Mouse (Mus musculus) embryonic facial prominence, embryonic 15.5 days (tissue): ENCODE measurements around the gene Serpine3. TPM values are rescaled to one million over a fixed set of nuclear protein-coding genes. Genes with fewer than 3 reads are reported as not detected.

Source experiments
- ATAC-seq: fragments of 200-750 bp; cut with Nextera tagmentation; 2 replicates; pipeline ENCODE4 v1.8.0; 2017; ENCODE audit warnings: low read depth, moderate TSS enrichment; ENCODE audit not compliant: insufficient number of reproducible peaks, low FRiP score, low TSS enrichment
- H3K27ac ChIP-seq: fragments of 300-500 bp; sonication (generic); replicated peaks from 2 replicates; pipeline ENCODE4 v1.5.1; 2015; ENCODE audit warnings: mild to moderate bottlenecking, inconsistent platforms
- H3K27me3 ChIP-seq: fragments of 300-500 bp; sonication (generic); 2 replicates; pipeline ENCODE4 v1.6.1; 2015; ENCODE audit warnings: inconsistent platforms
- H3K36me3 ChIP-seq: fragments of 300-500 bp; sonication (generic); 2 replicates; pipeline ENCODE4 v1.6.1; 2015; ENCODE audit warnings: mild to moderate bottlenecking, inconsistent platforms
- H3K4me1 ChIP-seq: fragments of 300-500 bp; sonication (generic); 2 replicates; pipeline ENCODE4 v1.6.1; 2015; ENCODE audit warnings: inconsistent platforms
- H3K4me2 ChIP-seq: fragments of 300-500 bp; sonication (generic); replicated peaks from 2 replicates; pipeline ENCODE4 v1.6.1; 2015; ENCODE audit warnings: mild to moderate bottlenecking, inconsistent platforms
- H3K4me3 ChIP-seq: fragments of 300-500 bp; sonication (generic); replicated peaks from 2 replicates; pipeline ENCODE4 v1.5.1; 2015; ENCODE audit warnings: mild to moderate bottlenecking, inconsistent platforms
- H3K9ac ChIP-seq: fragments of 300-500 bp; sonication (generic); 2 replicates; pipeline ENCODE4 v1.6.1; 2015; ENCODE audit warnings: inconsistent platforms
- H3K9me3 ChIP-seq: fragments of 300-500 bp; sonication (generic); replicated peaks from 2 replicates; pipeline ENCODE4 v1.6.1; 2016; ENCODE audit warnings: inconsistent platforms
- WGBS: fragments of 180-500 bp; shearing (Covaris S2); methylation state at CpG from one replicate; pipeline ENCODE4 v1.1.7; 2015; 5-methylcytosine and 5-hydroxymethylcytosine counted together
- polyA plus RNA-seq: library from polyadenylated mRNA; unstranded; fragments of >200 nt; fragmentation: Nextera tagmentation; extraction: Ambion mirVana; gene quantifications from 2 replicates; pipeline ENCODE4 v1.2.1, GENCODE M21; 2015

Serpine3 gene
- polyA plus RNA-seq, 1 experiment from 2014 or later: not detected

DNA sequence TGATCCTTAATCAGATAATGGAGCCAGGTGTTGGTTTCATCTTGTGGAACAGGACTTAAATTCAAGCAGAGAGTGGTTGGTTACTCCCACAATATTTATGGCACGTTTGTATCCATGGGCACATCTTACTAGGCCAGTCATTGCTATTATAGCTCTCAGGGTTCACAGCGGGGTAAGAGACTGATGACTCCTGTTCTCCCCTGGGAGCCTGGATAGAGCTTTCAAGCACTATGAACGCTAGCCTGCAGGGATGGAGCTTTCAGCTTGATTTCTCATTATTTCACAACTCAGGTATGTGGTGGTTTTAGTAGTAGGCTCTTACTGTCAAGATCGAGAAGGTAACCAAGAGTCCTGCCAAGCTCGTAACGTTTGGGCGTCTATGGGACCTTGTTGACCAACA, 7.5 kb upstream of the Serpine3 start:
- Histone ChIP-seq H3K27me3 (no peaks in the 10 kb centered on the region), H3K36me3 (no peaks in the 10 kb centered on the region), H3K4me2 (no peak overlapping the region), H3K9ac (no peak overlapping the region), H3K9me3 (no peaks in the 10 kb centered on the region), H3K4me3 (no peak overlapping the region), H3K4me1 (no peaks in the 10 kb centered on the region), H3K27ac (no peak overlapping the region)
- no peak for ATAC-seq
- WGBS: 80% methylated on average over 7 of the region's 7 CpGs

DNA sequence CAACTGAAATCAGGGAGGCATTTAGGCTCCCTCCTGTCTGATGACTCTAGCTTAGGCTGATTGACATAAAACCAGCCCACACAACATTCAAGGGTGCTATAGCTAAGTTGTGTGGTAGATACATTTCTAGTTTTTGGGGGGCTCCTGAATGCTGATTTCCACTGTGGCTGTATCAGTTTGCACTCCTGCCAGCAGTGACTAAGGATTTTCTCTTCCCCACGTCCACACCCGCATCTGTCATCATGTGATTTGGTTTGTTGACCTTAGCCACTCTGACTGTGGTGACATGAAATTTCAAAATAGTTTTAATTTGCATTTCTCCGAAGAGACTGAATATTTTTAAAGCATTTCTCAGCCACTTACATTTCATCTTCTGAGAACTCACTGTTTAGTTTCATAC, 6.0 kb upstream of the Serpine3 start:
- H3K4me3 ChIP-seq: no peak overlapping the region
- no peaks in the 10 kb centered on the region for H3K27me3 ChIP-seq
- no peaks in the 10 kb centered on the region for H3K36me3 ChIP-seq
- H3K4me1 ChIP-seq: no peaks in the 10 kb centered on the region
- no peak overlapping the region for H3K4me2 ChIP-seq
- H3K9me3 ChIP-seq: no peaks in the 10 kb centered on the region
- H3K27ac ChIP-seq: no peak overlapping the region
- ATAC-seq: no peak
- 56% methylated on average over 3 of the region's 3 CpGs for WGBS
- H3K9ac ChIP-seq: no peak overlapping the region

DNA sequence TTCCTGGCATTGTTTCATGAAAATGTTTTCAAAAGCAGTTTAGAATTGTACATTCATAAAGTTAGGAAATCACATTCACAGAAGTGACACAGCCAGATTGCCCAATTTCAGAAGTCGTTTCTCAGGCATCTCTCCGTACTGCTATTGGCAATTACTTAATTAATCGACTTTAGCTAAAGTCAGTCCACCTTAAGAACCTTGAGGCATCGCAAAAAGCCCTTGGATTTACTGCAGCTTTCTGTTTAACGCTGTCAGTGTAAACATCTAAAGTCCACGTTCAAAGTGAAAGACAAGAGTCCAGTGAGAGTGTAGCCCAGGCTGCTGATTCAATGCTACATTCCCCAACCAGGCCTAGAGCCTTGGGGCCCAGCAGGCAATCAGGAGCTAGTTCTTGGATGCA, 1.1 kb upstream of the Serpine3 start:
- Histone ChIP-seq H3K4me1 (no peaks in the 10 kb centered on the region), H3K36me3 (no peaks in the 10 kb centered on the region), H3K27me3 (no peaks in the 10 kb centered on the region), H3K4me2 (no peak overlapping the region), H3K4me3 (no peak overlapping the region), H3K9ac (no peak overlapping the region), H3K9me3 (no peaks in the 10 kb centered on the region), H3K27ac (no peak overlapping the region)
- ATAC-seq: no peak
- whole genome bisulfite sequencing: 66% methylated on average over 6 of the region's 6 CpGs

DNA sequence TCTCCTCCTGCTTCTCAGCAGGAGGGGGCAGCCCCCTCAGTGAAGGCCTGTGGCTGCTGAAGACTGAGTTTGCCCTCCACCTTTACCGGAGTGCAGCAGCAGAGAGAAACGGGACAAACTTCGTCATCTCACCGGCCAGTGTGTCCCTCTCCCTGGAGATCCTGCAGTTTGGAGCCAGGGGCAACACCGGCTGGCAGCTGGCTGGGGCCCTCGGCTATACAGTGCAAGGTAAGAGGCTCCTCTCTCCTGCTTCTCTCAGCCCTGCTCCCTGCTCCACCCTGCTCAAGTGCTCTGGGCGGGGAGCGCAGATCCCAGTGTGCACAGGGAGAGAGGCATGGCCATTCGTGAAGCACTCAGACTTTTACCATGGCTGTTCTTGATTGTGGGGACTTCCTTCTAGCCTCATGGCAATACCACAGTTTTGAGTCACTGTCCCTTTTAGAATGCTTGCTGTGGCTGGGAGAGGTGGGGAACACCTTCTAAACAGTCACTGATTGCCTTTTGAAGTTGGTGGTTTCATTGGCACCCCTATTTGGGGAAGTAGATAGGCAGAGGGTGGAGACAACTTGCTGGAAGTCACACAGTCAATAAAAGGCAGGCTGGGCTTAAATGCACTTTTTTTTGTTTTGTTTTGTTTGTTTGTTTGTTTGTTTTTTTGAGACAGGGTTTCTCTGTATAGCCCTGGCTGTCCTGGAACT, 1.7 kb downstream of the Serpine3 start:
- Histone ChIP-seq H3K27ac (no peak overlapping the region), H3K4me2 (no peak overlapping the region), H3K4me3 (no peak overlapping the region), H3K4me1 (no peaks in the 10 kb centered on the region), H3K9me3 (no peaks in the 10 kb centered on the region), H3K9ac (no peak overlapping the region), H3K36me3 (no peaks in the 10 kb centered on the region), H3K27me3 (no peaks in the 10 kb centered on the region)
- no peak for ATAC-seq
- WGBS: 44% methylated on average over 9 of the region's 9 CpGs

DNA sequence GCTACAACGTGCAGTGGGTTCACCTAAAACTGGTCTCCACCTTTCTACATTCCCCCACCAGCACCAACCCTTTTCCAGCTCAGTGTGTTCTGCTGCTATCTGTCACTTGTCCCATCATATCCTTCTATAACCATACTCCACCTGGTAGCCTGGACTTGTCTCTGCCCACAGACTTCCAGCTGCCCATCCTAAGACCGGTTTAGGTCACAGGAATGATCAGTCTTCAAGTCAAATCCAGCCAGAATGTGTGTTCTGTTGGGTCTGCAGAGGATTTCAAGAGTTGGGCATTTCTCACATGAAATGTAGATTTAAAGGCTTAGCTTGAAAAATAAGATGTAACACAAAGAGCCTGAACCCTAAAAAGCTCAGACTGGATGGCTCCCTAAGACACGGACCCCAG, 10.2 kb downstream of the Serpine3 start:
- Histone ChIP-seq H3K36me3 (no peaks in the 10 kb centered on the region), H3K27ac (no peak overlapping the region), H3K4me2 (no peak overlapping the region), H3K4me1 (no peaks in the 10 kb centered on the region), H3K9ac (no peak overlapping the region), H3K27me3 (no peaks in the 10 kb centered on the region), H3K4me3 (no peak overlapping the region), H3K9me3 (no peaks in the 10 kb centered on the region)
- WGBS: 92% methylated on average over 3 of the region's 3 CpGs
- no peak for ATAC-seq

DNA sequence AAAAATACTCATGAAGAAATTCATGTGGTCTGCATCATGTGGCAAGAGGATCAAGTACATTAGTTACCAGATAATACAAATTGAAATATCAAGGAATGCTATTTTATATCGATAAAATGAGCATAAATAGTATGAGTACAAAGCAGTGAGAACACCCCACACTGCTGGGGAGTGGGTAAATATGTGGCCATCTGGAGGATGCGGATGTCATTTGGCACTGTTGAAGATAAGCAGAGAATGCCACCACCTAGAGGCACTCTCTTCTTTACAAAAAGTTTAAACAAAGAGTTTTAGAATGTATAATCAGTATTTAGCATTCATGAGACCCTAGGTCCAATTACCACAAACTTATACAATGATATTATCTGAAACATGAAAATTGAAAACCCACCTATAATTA, 54.7 kb downstream of the Serpine3 start:
- no peaks in the 10 kb centered on the region for H3K4me1 ChIP-seq
- no peaks in the 10 kb centered on the region for H3K9me3 ChIP-seq
- H3K27ac ChIP-seq: no peak overlapping the region
- H3K4me2 ChIP-seq: no peak overlapping the region
- H3K9ac ChIP-seq: no peak overlapping the region
- H3K27me3 ChIP-seq: no peaks in the 10 kb centered on the region
- ATAC-seq: no peak
- no peak overlapping the region for H3K4me3 ChIP-seq
- peaks cover 21% of the 10 kb centered on the region for H3K36me3 ChIP-seq
- WGBS: 96% methylated on average over 2 of the region's 2 CpGs

DNA sequence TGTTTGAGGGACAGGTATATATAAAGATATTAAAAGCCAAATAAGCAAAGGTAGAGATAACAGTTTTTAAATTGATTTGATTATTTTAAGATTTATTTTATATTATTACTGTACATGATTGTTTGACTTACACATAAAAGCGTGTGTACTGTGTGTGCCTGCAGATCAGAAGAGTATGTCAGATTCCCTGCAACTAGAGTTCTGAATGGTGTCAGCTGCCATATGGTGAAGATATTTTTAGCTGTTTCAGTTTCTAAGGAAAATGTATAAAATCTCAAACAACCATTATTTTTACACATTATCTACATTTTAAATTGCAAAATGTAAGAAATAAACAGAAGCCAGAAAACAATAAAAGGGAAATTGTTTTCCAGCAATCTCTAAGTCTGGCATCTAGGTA, 58.2 kb downstream of the Serpine3 start:
- no peaks in the 10 kb centered on the region for H3K27me3 ChIP-seq
- ATAC-seq: no peak
- H3K27ac ChIP-seq: no peak overlapping the region
- H3K4me1 ChIP-seq: no peaks in the 10 kb centered on the region
- 86% methylated on average over 1 of the region's 1 CpGs for WGBS
- no peak overlapping the region for H3K4me3 ChIP-seq
- no peak overlapping the region for H3K4me2 ChIP-seq
- no peak overlapping the region for H3K9ac ChIP-seq
- no peaks in the 10 kb centered on the region for H3K36me3 ChIP-seq
- H3K9me3 ChIP-seq: no peaks in the 10 kb centered on the region

DNA sequence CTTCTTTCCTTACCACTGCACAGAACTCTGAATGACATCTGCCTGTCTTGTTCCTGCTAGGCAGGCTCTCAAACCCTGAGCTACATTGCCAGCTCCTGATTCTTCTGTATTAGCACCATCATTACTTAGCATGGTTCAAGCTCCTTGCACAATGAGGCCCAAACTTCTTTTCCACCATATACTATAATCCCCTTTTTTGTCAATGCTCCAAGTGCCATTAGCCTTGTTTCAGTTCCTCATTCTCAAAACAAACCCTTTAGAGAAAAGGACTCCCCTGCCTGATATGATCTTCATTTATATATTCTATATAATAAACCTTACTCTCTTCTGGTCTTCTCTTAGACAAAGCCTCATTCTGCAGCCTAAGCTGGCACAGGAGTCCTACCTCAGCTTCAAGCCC, 61.1 kb downstream of the Serpine3 start:
- no peaks in the 10 kb centered on the region for H3K9me3 ChIP-seq
- H3K4me2 ChIP-seq: no peak overlapping the region
- H3K4me3 ChIP-seq: no peak overlapping the region
- no peaks in the 10 kb centered on the region for H3K4me1 ChIP-seq
- no peaks in the 10 kb centered on the region for H3K27me3 ChIP-seq
- no peak overlapping the region for H3K9ac ChIP-seq
- no peak for ATAC-seq
- no peaks in the 10 kb centered on the region for H3K36me3 ChIP-seq
- no peak overlapping the region for H3K27ac ChIP-seq

DNA sequence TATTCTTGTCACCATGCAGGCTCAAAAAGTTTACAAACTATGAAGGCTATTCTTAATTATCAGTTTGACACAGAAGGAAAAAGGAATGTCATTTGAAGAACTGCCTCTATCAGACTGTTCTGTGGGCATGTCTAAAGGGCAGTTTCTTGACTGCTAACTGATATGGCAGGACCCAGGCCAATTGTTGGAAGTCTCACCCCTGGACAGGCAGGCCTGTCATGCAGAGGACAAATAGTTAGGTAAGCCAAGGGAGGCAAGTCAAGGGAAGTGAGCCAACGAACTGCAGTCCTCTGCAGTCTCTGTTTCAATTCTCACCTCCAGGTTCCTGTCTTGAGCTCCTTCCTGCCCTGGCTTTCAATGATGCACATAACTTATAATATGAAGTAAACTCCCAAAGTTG, 68.4 kb downstream of the Serpine3 start:
- Histone ChIP-seq H3K36me3 (peaks cover 9% of the 10 kb centered on the region), H3K4me1 (no peaks in the 10 kb centered on the region), H3K4me2 (no peak overlapping the region), H3K4me3 (no peak overlapping the region), H3K9ac (no peak overlapping the region), H3K27ac (no peak overlapping the region), H3K9me3 (no peaks in the 10 kb centered on the region), H3K27me3 (no peaks in the 10 kb centered on the region)
- 80% methylated on average over 1 of the region's 1 CpGs for WGBS
- no peak for ATAC-seq

DNA sequence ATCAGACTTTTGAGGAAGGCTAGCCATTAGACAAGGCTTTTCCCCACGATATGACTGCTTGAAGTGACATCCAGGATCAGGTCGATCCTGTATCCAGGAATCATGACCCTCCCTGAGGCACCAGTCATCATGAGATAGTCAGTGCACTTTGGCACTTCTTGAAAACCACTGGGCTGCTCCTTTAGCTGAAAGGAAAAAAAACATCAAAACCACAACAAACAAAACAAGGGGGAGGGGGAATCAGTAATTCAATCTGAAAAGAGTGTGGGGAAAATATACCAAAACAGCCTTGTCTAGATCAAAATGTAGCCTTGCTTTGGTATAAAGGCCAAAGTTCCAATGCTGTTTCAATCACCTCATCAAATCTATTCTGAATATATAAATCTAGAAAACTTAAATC, 70.2 kb downstream of the Serpine3 start:
- Histone ChIP-seq H3K9me3 (no peaks in the 10 kb centered on the region), H3K4me2 (no peak overlapping the region), H3K36me3 (peaks cover 13% of the 10 kb centered on the region), H3K27me3 (no peaks in the 10 kb centered on the region), H3K4me1 (no peaks in the 10 kb centered on the region), H3K9ac (no peak overlapping the region), H3K4me3 (no peak overlapping the region), H3K27ac (no peak overlapping the region)
- ATAC-seq: no peak
- 68% methylated on average over 2 of the region's 2 CpGs for WGBS

DNA sequence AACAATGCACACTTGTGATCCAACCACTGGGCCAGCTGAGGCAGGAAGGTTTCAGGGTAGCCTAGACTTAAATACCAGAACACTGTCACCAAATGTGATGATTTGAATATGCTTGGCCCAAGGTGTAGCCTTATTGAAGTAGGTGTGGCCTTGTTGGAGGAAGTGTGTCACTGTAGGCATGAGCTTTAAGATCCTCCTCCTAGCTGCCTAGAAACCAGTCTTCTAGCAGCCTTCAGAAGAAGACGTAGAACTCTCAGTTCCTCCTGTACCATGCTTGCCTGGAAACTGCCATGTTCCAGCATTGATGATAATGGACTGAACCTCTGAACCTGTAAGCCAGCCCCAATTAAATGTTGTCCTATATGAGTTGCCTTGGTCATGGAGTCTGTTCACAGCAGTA, 72.2 kb downstream of the Serpine3 start:
- H3K4me3 ChIP-seq: no peak overlapping the region
- H3K36me3 ChIP-seq: peaks cover 9% of the 10 kb centered on the region
- 91% methylated on average over 1 of the region's 1 CpGs for WGBS
- H3K27ac ChIP-seq: no peak overlapping the region
- H3K9ac ChIP-seq: no peak overlapping the region
- no peak overlapping the region for H3K4me2 ChIP-seq
- no peaks in the 10 kb centered on the region for H3K4me1 ChIP-seq
- no peak for ATAC-seq
- no peaks in the 10 kb centered on the region for H3K27me3 ChIP-seq
- H3K9me3 ChIP-seq: no peaks in the 10 kb centered on the region
